Mouse (Mus musculus): ENCODE data around the gene Rock2. TPM values are rescaled to one million over a fixed set of nuclear protein-coding genes. Genes with fewer than 3 reads are reported as not detected.
A peak's percentile ranks its signal among the peaks of the same experiment; 100 is the strongest.
"Not testable (repeated sequence)": the region's sequence is repeated elsewhere in the genome, so short reads cannot be mapped to it uniquely, and the experiment has no call there.

The Rock2 gene
- polyA plus RNA-seq, 1 experiment: not detected

GRCm38 (mm10) chr12:17018468-17018867 is 123.8 kb downstream of the Rock2 start:
- WGBS: 36% methylated on average over 4 of the region's 4 CpGs

GRCm38 (mm10) chr12:17021125-17021524 is 126.4 kb downstream of the Rock2 start:
- not testable (repeated sequence) for H3K4me3 ChIP-seq (ENCODE audit: insufficient read depth, low read depth, low read length); H3K4me1 ChIP-seq (ENCODE audit: control insufficient read depth, insufficient read depth, low read length); H3K27ac ChIP-seq (ENCODE audit: insufficient read depth, low read depth, low read length)
- WGBS: 96% methylated on average over 4 of the region's 4 CpGs

More at GRCm38 (mm10) chr12:17018468-17018867, 123.8 kb downstream of the Rock2 start:
- no peak overlapping the region for H3K4me3 ChIP-seq (ENCODE audit: insufficient read depth, low read depth, low read length)
- no peaks in the 10 kb centered on the region for H3K4me1 ChIP-seq (ENCODE audit: control insufficient read depth, insufficient read depth, low read length)
- no peak overlapping the region for H3K27ac ChIP-seq (ENCODE audit: insufficient read depth, low read depth, low read length)
- TF ChIP-seq CTCF (IDR thresholded peaks at IDR 0.05; ENCODE audit: insufficient read depth, low read depth, low read length) (no peak), POLR2A (IDR thresholded peaks at IDR 0.05; ENCODE audit: insufficient read depth, low read depth, low read length) (no peak)

GRCm38 (mm10) chr12:17022145-17022544 is 127.5 kb downstream of the Rock2 start:
- WGBS: 90% methylated on average over 4 of the region's 4 CpGs
- Histone ChIP-seq H3K27ac (ENCODE audit: insufficient read depth, low read depth, low read length) (no peak overlapping the region), H3K4me1 (ENCODE audit: control insufficient read depth, insufficient read depth, low read length) (peaks cover 4% of the 10 kb centered on the region; the same call in 1 of the 2 replicates), H3K4me3 (ENCODE audit: insufficient read depth, low read depth, low read length) (no peak overlapping the region)
- TF ChIP-seq CTCF (IDR thresholded peaks at IDR 0.05; ENCODE audit: insufficient read depth, low read depth, low read length): no peak

GRCm38 (mm10) chr12:17024554-17025110 is 129.9 kb downstream of the Rock2 start:
- TF ChIP-seq POLR2A (IDR thresholded peaks at IDR 0.05; ENCODE audit: insufficient read depth, low read depth, low read length): no peak
- TF ChIP-seq CTCF (IDR thresholded peaks at IDR 0.05; ENCODE audit: insufficient read depth, low read depth, low read length): no peak
- no peak overlapping the region for H3K27ac ChIP-seq (ENCODE audit: insufficient read depth, low read depth, low read length)
- WGBS: 78% methylated on average over 6 of the region's 6 CpGs
- H3K4me1 ChIP-seq (ENCODE audit: control insufficient read depth, insufficient read depth, low read length): peaks cover 4% of the 10 kb centered on the region; the same call in 1 of the 2 replicates
- H3K4me3 ChIP-seq (ENCODE audit: insufficient read depth, low read depth, low read length): no peak overlapping the region

GRCm38 (mm10) chr12:17032694-17033463 is 138.2 kb downstream of the Rock2 start:
- 35% methylated on average over 13 of the region's 13 CpGs for WGBS
- no peak for TF ChIP-seq CTCF (IDR thresholded peaks at IDR 0.05; ENCODE audit: insufficient read depth, low read depth, low read length)
- no peak for TF ChIP-seq POLR2A (IDR thresholded peaks at IDR 0.05; ENCODE audit: insufficient read depth, low read depth, low read length)
- peaks cover 21% of the 10 kb centered on the region for H3K4me1 ChIP-seq (ENCODE audit: control insufficient read depth, insufficient read depth, low read length)
- 0 out of 2 replicates have a peak overlapping the region, but pooled peaks have one; percentile 39 for H3K27ac ChIP-seq (ENCODE audit: insufficient read depth, low read depth, low read length)
- no peak overlapping the region for H3K4me3 ChIP-seq (ENCODE audit: insufficient read depth, low read depth, low read length)

- no peak for TF ChIP-seq POLR2A (IDR thresholded peaks at IDR 0.05; ENCODE audit: insufficient read depth, low read depth, low read length)
- TF ChIP-seq CTCF (IDR thresholded peaks at IDR 0.05; ENCODE audit: insufficient read depth, low read depth, low read length): no peak
- 47% methylated on average over 9 of the region's 9 CpGs for WGBS
- Histone ChIP-seq H3K4me1 (ENCODE audit: control insufficient read depth, insufficient read depth, low read length) (peaks cover 21% of the 10 kb centered on the region), H3K27ac (ENCODE audit: insufficient read depth, low read depth, low read length) (peak overlapping the region; percentile 39), H3K4me3 (ENCODE audit: insufficient read depth, low read depth, low read length) (no peak overlapping the region)
Observed at GRCm38 (mm10) chr12:17033464-17033841, 138.8 kb downstream of the Rock2 start.

GRCm38 (mm10) chr12:17034671-17035070 is 140.0 kb downstream of the Rock2 start:
- no peak overlapping the region for H3K27ac ChIP-seq (ENCODE audit: insufficient read depth, low read depth, low read length)
- TF ChIP-seq POLR2A (IDR thresholded peaks at IDR 0.05; ENCODE audit: insufficient read depth, low read depth, low read length): no peak
- TF ChIP-seq CTCF (IDR thresholded peaks at IDR 0.05; ENCODE audit: insufficient read depth, low read depth, low read length): no peak
- WGBS: 85% methylated on average over 5 of the region's 5 CpGs

GRCm38 (mm10) chr12:17035128-17035527 is 140.4 kb downstream of the Rock2 start:
- no peak overlapping the region for H3K27ac ChIP-seq (ENCODE audit: insufficient read depth, low read depth, low read length)
- H3K4me3 ChIP-seq (ENCODE audit: insufficient read depth, low read depth, low read length): no peak overlapping the region
- 69% methylated on average over 2 of the region's 2 CpGs for WGBS
- TF ChIP-seq POLR2A (IDR thresholded peaks at IDR 0.05; ENCODE audit: insufficient read depth, low read depth, low read length) (no peak), CTCF (IDR thresholded peaks at IDR 0.05; ENCODE audit: insufficient read depth, low read depth, low read length) (no peak)
- peaks cover 21% of the 10 kb centered on the region for H3K4me1 ChIP-seq (ENCODE audit: control insufficient read depth, insufficient read depth, low read length)

More at GRCm38 (mm10) chr12:17034671-17035070, 140.0 kb downstream of the Rock2 start:
- Histone ChIP-seq H3K4me3 (ENCODE audit: insufficient read depth, low read depth, low read length) (no peak overlapping the region), H3K4me1 (ENCODE audit: control insufficient read depth, insufficient read depth, low read length) (peaks cover 21% of the 10 kb centered on the region)

GRCm38 (mm10) chr12:17036532-17036931 is 141.8 kb downstream of the Rock2 start:
- H3K4me1 ChIP-seq (ENCODE audit: control insufficient read depth, insufficient read depth, low read length): peaks cover 21% of the 10 kb centered on the region
- TF ChIP-seq CTCF (IDR thresholded peaks at IDR 0.05; ENCODE audit: insufficient read depth, low read depth, low read length) (no peak), POLR2A (IDR thresholded peaks at IDR 0.05; ENCODE audit: insufficient read depth, low read depth, low read length) (no peak)
- no peak overlapping the region for H3K27ac ChIP-seq (ENCODE audit: insufficient read depth, low read depth, low read length)
- no peak overlapping the region for H3K4me3 ChIP-seq (ENCODE audit: insufficient read depth, low read depth, low read length)
- WGBS: 65% methylated on average over 9 of the region's 9 CpGs
